Mouse (Mus musculus) heart, embryonic 16.5 days (tissue): Measurements from ENCODE around the gene 3110082I17Rik. TPM values are rescaled to one million over a fixed set of nuclear protein-coding genes. Genes with fewer than 3 reads are reported as not detected.

Source experiments
- ATAC-seq: fragments of 200-750 bp; cut with Nextera tagmentation; replicated peaks from 2 replicates; pipeline ENCODE4 v1.8.0; 2017; ENCODE audit warnings: moderate number of reproducible peaks; ENCODE audit not compliant: insufficient read depth, low FRiP score; ENCODE audit errors: extremely low read depth
- H3K27ac ChIP-seq: fragments of 300-500 bp; sonication (generic); 2 replicates; pipeline ENCODE4 v1.5.1; 2014; ENCODE audit warnings: mild to moderate bottlenecking, low read length, control low read depth, moderate library complexity
- H3K27me3 ChIP-seq: fragments of 300-500 bp; sonication (generic); 2 replicates; pipeline ENCODE4 v1.6.1; 2014; ENCODE audit warnings: low read length, mixed read lengths; ENCODE audit not compliant: control insufficient read depth, insufficient read depth
- H3K36me3 ChIP-seq: fragments of 300-500 bp; sonication (generic); 2 replicates; pipeline ENCODE4 v1.6.1; 2014; ENCODE audit not compliant: control insufficient read depth, insufficient read depth
- H3K4me1 ChIP-seq: fragments of 300-500 bp; sonication (generic); 2 replicates; pipeline ENCODE4 v1.6.1; 2014; ENCODE audit warnings: low read length, mixed read lengths; ENCODE audit not compliant: control insufficient read depth, insufficient read depth
- H3K4me2 ChIP-seq: fragments of 300-500 bp; sonication (generic); 2 replicates; pipeline ENCODE4 v1.6.1; 2014; ENCODE audit warnings: low read depth, mild to moderate bottlenecking, control low read depth, low read length
- H3K4me3 ChIP-seq: fragments of 300-500 bp; sonication (generic); 2 replicates; pipeline ENCODE4 v1.5.1; 2014; ENCODE audit warnings: mild to moderate bottlenecking, control low read depth, low read length
- H3K9ac ChIP-seq: fragments of 300-500 bp; sonication (generic); 2 replicates; pipeline ENCODE4 v1.6.1; 2014; ENCODE audit warnings: low read length, control low read depth
- H3K9me3 ChIP-seq: fragments of 300-500 bp; sonication (generic); replicated peaks from 2 replicates; pipeline ENCODE4 v1.6.1; 2016; ENCODE audit warnings: low read length; ENCODE audit not compliant: control insufficient read depth
- WGBS: fragments of 180-500 bp; shearing (Covaris S2); extraction: QIAGEN DNeasy Blood & Tissue Kit; methylation state at CpG from one replicate; pipeline ENCODE4 v1.1.7; 2014; 5-methylcytosine and 5-hydroxymethylcytosine counted together
- polyA plus RNA-seq: library from polyadenylated mRNA; unstranded; fragments of >200 nt; fragmentation: Nextera tagmentation; extraction: Ambion mirVana; gene quantifications from 2 replicates; pipeline ENCODE4 v1.2.1, GENCODE M21; 2015

Gene 3110082I17Rik
- polyA plus RNA-seq, 1 experiment from 2014 or later, result 17.2 TPM

DNA sequence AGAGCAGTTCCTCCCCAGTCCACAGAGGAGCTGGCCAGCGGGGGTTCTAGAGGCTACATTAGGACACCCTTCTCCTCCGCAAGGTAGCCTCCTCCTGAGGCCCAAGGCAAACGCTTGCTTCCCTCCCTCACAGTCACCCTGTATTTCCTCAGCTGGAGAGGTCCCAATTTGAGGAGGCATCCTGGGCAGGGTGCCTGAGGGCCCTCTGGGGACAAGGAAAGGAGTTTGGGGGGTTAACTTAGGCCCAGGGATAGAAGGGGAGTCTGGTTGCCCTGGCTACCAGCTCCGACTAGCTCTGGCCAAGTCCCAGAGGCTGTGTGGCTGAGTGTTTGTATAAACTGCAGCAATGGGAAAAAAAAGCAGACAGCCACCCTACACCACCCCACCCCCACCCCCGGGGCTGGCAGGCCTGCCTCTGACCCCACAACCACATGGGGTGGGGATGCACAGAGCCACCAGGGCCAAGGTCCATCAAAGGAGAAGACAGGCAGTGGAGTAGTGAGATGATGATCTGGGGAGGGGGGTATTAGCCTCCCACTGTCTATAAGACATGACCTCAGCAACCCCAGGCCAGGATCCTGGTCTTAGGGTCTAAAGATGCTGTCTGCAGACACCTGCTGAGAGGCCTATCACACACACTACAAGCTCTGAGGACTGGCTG, 95.3 kb downstream of the 3110082I17Rik start:
- Histone ChIP-seq H3K4me3 (no peak overlapping the region), H3K4me1 (peaks cover 11% of the 10 kb centered on the region), H3K9me3 (no peaks in the 10 kb centered on the region), H3K27ac (peak overlapping the region; percentile 36), H3K4me2 (no peak overlapping the region), H3K36me3 (no peaks in the 10 kb centered on the region), H3K9ac (no peak overlapping the region; the same call in 1 of the 2 replicates), H3K27me3 (no peaks in the 10 kb centered on the region)
- ATAC-seq, result no peak
- WGBS, result 39% methylated on average over 5 of the region's 5 CpGs

- peak overlapping the region; percentile 36 for H3K27ac ChIP-seq
- 28% methylated on average over 12 of the region's 12 CpGs for WGBS
- no peaks in the 10 kb centered on the region for H3K36me3 ChIP-seq
- H3K4me1 ChIP-seq, result peaks cover 11% of the 10 kb centered on the region
- peak; percentile 47 for ATAC-seq
- no peak overlapping the region for H3K4me3 ChIP-seq
- peak overlapping the region; percentile 30 for H3K9ac ChIP-seq
- no peak overlapping the region for H3K4me2 ChIP-seq
- H3K9me3 ChIP-seq, result no peaks in the 10 kb centered on the region
- no peaks in the 10 kb centered on the region for H3K27me3 ChIP-seq
These were observed 95.9 kb downstream of the 3110082I17Rik start for GRCm38 (mm10) chr5:139364260-139364910.

DNA sequence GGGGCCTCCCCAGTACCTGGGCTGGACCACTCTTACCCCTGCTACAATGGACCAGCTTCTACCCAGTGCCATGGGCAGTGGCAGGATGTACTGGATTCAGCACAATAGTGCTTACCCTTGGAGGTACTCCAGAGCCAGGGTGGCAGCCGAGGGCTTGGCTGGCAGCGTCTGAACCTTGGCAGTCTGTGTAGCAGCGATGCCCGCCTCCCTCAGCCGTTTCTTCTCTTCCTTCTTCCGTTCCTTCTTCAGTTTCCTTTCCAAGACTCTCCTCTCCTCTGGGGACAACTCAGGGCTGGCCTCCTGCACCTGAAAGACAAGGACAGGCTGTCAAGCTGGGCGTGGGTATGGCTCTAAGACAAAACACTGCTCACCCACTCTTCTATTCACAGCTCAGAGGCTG, 96.5 kb downstream of the 3110082I17Rik start:
- Histone ChIP-seq H3K27me3 (no peaks in the 10 kb centered on the region), H3K36me3 (no peaks in the 10 kb centered on the region), H3K4me1 (peaks cover 11% of the 10 kb centered on the region), H3K4me2 (no peak overlapping the region), H3K27ac (no peak overlapping the region), H3K4me3 (no peak overlapping the region), H3K9me3 (no peaks in the 10 kb centered on the region), H3K9ac (no peak overlapping the region)
- no peak for ATAC-seq
- 57% methylated on average over 7 of the region's 7 CpGs for WGBS

GRCm38 (mm10) chr5:139359244-139359643, 101.1 kb downstream of the 3110082I17Rik start:
- Histone ChIP-seq H3K9me3 (no peaks in the 10 kb centered on the region), H3K4me2 (no peak overlapping the region), H3K27ac (no peak overlapping the region), H3K4me3 (no peak overlapping the region), H3K4me1 (peaks cover 3% of the 10 kb centered on the region), H3K9ac (no peak overlapping the region), H3K36me3 (no peaks in the 10 kb centered on the region), H3K27me3 (no peaks in the 10 kb centered on the region)
- ATAC-seq, result no peak
- 82% methylated on average over 5 of the region's 5 CpGs for WGBS

DNA sequence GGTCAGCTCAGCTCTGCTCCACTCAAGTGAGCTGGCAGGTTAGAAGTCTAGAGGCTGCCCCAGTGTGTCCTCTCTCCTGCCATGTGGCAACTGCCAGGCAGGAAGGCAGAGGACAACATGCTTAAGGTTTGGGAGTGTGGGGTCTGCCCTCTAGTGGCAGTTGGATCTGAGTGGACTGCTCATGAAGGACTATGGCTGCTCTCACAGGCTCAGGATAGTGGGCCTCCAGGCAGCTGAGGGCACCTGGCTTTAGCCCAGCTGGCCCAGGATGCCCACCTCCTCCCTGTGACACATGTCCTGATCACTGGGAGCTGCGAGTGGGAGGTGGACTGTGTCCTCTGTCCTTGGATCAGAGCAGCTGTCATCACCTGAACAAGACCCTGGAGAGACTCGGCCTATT, 101.7 kb downstream of the 3110082I17Rik start:
- ATAC-seq, result peak; percentile 42
- no peak overlapping the region for H3K4me3 ChIP-seq
- no peak overlapping the region for H3K27ac ChIP-seq
- no peak overlapping the region for H3K9ac ChIP-seq
- no peaks in the 10 kb centered on the region for H3K36me3 ChIP-seq
- no peak overlapping the region for H3K4me2 ChIP-seq
- H3K9me3 ChIP-seq, result no peaks in the 10 kb centered on the region
- H3K4me1 ChIP-seq, result peaks cover 4% of the 10 kb centered on the region; the same call in 1 of the 2 replicates
- no peaks in the 10 kb centered on the region for H3K27me3 ChIP-seq
- 41% methylated on average over 2 of the region's 2 CpGs for WGBS

DNA sequence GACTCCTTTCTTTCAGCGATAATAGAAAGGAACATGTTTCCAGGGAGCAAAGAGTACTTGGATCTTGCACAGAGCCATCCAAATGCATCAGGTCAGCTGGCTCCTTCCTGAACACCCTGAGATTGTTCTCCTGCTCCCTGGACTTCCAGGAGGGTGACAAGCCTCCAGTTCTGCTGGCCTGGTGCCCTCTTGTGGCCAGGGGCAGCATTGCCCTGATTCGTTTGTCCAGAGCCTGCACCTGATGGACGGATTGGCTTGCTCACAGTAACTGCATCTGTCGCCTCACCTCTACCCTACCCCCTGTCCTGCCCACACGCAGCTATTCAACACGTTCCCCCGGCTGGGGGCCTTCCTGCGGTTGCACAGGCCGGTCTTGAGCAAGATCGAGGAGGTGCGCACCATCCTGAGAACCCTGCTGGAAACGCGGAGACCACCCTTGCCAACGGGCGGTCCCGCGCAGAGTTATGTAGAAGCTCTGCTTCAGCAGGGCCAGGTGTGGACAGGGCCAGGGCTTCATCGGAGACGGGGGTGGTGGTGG, 105.0 kb downstream of the 3110082I17Rik start:
- Histone ChIP-seq H3K9me3 (no peaks in the 10 kb centered on the region), H3K4me3 (no peak overlapping the region), H3K27ac (no peak overlapping the region), H3K27me3 (no peaks in the 10 kb centered on the region; the same call in 1 of the 2 replicates), H3K9ac (no peak overlapping the region), H3K4me2 (no peak overlapping the region), H3K36me3 (no peaks in the 10 kb centered on the region), H3K4me1 (peaks cover 10% of the 10 kb centered on the region)
- no peak for ATAC-seq
- 32% methylated on average over 19 of the region's 19 CpGs for WGBS

DNA sequence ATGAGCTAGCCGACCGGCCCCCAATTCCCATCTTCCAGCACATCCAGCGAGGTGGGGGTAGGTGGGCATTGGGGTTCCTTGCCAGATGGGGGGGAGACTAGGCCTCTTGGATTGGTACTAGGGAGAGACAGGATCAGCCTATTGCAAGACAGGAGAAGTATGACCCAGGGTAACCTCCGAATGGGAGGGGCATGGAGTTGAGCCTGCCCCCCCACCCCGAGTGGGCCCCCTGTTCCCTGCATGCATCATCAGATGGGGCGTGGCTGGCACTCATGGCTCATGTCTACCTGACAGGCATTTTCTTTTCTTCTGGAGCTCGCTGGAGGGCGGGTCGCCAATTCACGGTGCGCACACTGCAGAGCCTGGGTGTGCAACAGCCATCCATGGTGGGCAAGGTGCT, 106.4 kb downstream of the 3110082I17Rik start:
- Histone ChIP-seq H3K9ac (no peak overlapping the region), H3K36me3 (no peaks in the 10 kb centered on the region), H3K4me1 (peaks cover 10% of the 10 kb centered on the region), H3K4me3 (no peak overlapping the region), H3K9me3 (no peaks in the 10 kb centered on the region), H3K4me2 (no peak overlapping the region), H3K27me3 (no peaks in the 10 kb centered on the region; the same call in 1 of the 2 replicates), H3K27ac (no peak overlapping the region)
- no peak for ATAC-seq
- 90% methylated on average over 11 of the region's 11 CpGs for WGBS

DNA sequence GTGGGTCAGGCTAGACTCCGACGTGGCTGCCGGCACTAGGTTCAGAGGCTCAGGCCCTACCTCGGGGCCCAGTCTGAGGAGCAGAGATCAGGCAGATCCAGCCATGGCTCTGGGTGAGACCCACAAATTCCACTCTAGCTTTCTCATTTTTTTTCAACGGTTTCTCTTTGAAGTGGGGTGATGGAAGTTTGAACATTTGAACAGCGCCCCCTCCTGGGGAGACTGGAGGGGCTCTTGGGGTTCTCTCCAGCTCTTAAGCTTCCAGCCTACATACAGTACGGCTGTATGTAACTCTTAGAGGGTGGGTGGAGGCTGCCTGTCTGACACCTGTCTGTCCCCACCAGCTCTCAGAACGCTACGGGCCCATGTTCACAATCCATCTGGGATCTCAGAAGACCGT, 106.8 kb downstream of the 3110082I17Rik start:
- H3K9me3 ChIP-seq, result no peaks in the 10 kb centered on the region
- ATAC-seq, result no peak
- no peaks in the 10 kb centered on the region; the same call in 1 of the 2 replicates for H3K27me3 ChIP-seq
- no peak overlapping the region for H3K4me2 ChIP-seq
- 57% methylated on average over 10 of the region's 10 CpGs for WGBS
- H3K36me3 ChIP-seq, result no peaks in the 10 kb centered on the region
- H3K4me1 ChIP-seq, result peaks cover 10% of the 10 kb centered on the region
- H3K4me3 ChIP-seq, result no peak overlapping the region
- H3K27ac ChIP-seq, result no peak overlapping the region
- no peak overlapping the region for H3K9ac ChIP-seq

DNA sequence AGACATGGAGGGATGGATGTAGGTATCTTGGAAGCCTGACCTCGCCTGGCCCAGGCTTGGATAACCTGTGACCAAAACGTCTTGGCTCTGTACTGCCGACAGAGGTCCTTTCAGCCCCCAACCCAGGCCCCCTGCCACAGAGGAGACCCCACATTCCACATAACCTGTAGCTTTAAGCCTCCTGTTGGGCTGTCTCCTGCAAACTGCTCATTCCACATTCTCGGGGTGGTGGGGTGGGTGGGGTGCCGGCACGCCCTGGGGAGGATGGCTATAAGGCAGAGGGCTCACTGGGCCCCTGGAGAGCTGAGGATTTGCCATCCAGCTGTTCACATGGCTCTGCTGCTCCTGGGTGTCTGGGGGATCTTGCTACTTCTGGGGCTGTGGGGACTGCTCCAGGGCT, 108.0 kb downstream of the 3110082I17Rik start, which contains the start of gene Cyp2w1:
Gene Cyp2w1, plus strand, starts transcription at position 301 of the 400 bp plus-strand sequence.
- Histone ChIP-seq H3K4me2 (no peak within 1 kb of the TSS), H3K36me3 (no peaks in the 10 kb centered on the region), H3K27ac (peak within 1 kb of the TSS; percentile 25; the same call in 1 of the 2 replicates), H3K9me3 (no peaks in the 10 kb centered on the region), H3K9ac (peak within 1 kb of the TSS; percentile 23; the same call in 1 of the 2 replicates), H3K27me3 (no peaks in the 10 kb centered on the region; the same call in 1 of the 2 replicates), H3K4me3 (no peak within 1 kb of the TSS), H3K4me1 (peaks cover 6% of the 10 kb centered on the region; the same call in 1 of the 2 replicates)
- 61% methylated on average over 6 of the region's 6 CpGs for WGBS
- no peak for ATAC-seq
